Mouse (Mus musculus): ENCODE results near the gene Hagh. TPM values are rescaled to one million over a fixed set of nuclear protein-coding genes. Genes with fewer than 3 reads are reported as not detected.

Gene Hagh
- 125 and 142 TPM in 2 replicates for polyA plus RNA-seq (2012; rRNA removed)

- DNase-seq (ENCODE audit: extremely low spot score in 1 of 2, low spot score in 1 of 2) = peak in 1 of 2 experiments; percentile 23
Observed at GRCm38 (mm10) chr17:24839842-24840241, at the start of gene Hagh. Gene Hagh (plus strand): TSS chr17:24840143.

- DNase-seq (ENCODE audit: extremely low spot score in 1 of 2, low spot score in 1 of 2) = no peak
Observed at GRCm38 (mm10) chr17:24792190-24792589, 47.8 kb upstream of the Hagh start.

GRCm38 (mm10) chr17:24794791-24795190, 45.2 kb upstream of the Hagh start:
- DNase-seq (ENCODE audit: extremely low spot score in 1 of 2, low spot score in 1 of 2) = no peak

- DNase-seq (ENCODE audit: extremely low spot score in 1 of 2, low spot score in 1 of 2) = no peak
Observed at GRCm38 (mm10) chr17:24796969-24797368, 43.0 kb upstream of the Hagh start.

GRCm38 (mm10) chr17:24798229-24798628, 41.7 kb upstream of the Hagh start:
- DNase-seq (ENCODE audit: extremely low spot score in 1 of 2, low spot score in 1 of 2) = no peak

GRCm38 (mm10) chr17:24799476-24799875, 40.5 kb upstream of the Hagh start:
- DNase-seq (ENCODE audit: extremely low spot score in 1 of 2, low spot score in 1 of 2) = no peak

- DNase-seq (ENCODE audit: extremely low spot score in 1 of 2, low spot score in 1 of 2) = no peak
Observed at GRCm38 (mm10) chr17:24800524-24800923, 39.4 kb upstream of the Hagh start.

- DNase-seq (ENCODE audit: extremely low spot score in 1 of 2, low spot score in 1 of 2) = peak in 1 of 2 experiments; percentile 8
Observed at GRCm38 (mm10) chr17:24803952-24804951, 35.7 kb upstream of the Hagh start, which contains the start of gene Meiob. Gene Meiob (plus strand): TSS chr17:24804289.

- DNase-seq (ENCODE audit: extremely low spot score in 1 of 2, low spot score in 1 of 2) = no peak
Observed at GRCm38 (mm10) chr17:24811211-24811610, 28.7 kb upstream of the Hagh start.

GRCm38 (mm10) chr17:24812215-24812614, 27.7 kb upstream of the Hagh start:
- DNase-seq (ENCODE audit: extremely low spot score in 1 of 2, low spot score in 1 of 2) = no peak

- no peak for DNase-seq (ENCODE audit: extremely low spot score in 1 of 2, low spot score in 1 of 2)
Observed at GRCm38 (mm10) chr17:24815256-24815655, 24.7 kb upstream of the Hagh start.

GRCm38 (mm10) chr17:24817503-24817902, 22.4 kb upstream of the Hagh start:
- DNase-seq (ENCODE audit: extremely low spot score in 1 of 2, low spot score in 1 of 2) = peak in 1 of 2 experiments; percentile 20

- DNase-seq (ENCODE audit: extremely low spot score in 1 of 2, low spot score in 1 of 2) = no peak
Observed at GRCm38 (mm10) chr17:24818172-24818571, 21.8 kb upstream of the Hagh start.

- no peak for DNase-seq (ENCODE audit: extremely low spot score in 1 of 2, low spot score in 1 of 2)
Observed at GRCm38 (mm10) chr17:24819469-24819868, 20.5 kb upstream of the Hagh start.

GRCm38 (mm10) chr17:24821351-24822280, 18.3 kb upstream of the Hagh start:
- DNase-seq (ENCODE audit: extremely low spot score in 1 of 2, low spot score in 1 of 2) = no peak

GRCm38 (mm10) chr17:24840341-24840740, 398 bp downstream of the Hagh start:
- DNase-seq (ENCODE audit: extremely low spot score in 1 of 2, low spot score in 1 of 2) = peak in 1 of 2 experiments; percentile 10

- no peak for DNase-seq (ENCODE audit: extremely low spot score in 1 of 2, low spot score in 1 of 2)
Observed at GRCm38 (mm10) chr17:24841133-24841532, 1.2 kb downstream of the Hagh start.

- DNase-seq (ENCODE audit: extremely low spot score in 1 of 2, low spot score in 1 of 2) = no peak
Observed at GRCm38 (mm10) chr17:24842631-24843030, 2.7 kb downstream of the Hagh start.

GRCm38 (mm10) chr17:24844525-24844924, 4.6 kb downstream of the Hagh start:
- no peak for DNase-seq (ENCODE audit: extremely low spot score in 1 of 2, low spot score in 1 of 2)

GRCm38 (mm10) chr17:24847386-24847785, 7.4 kb downstream of the Hagh start:
- DNase-seq (ENCODE audit: extremely low spot score in 1 of 2, low spot score in 1 of 2) = no peak

- no peak for DNase-seq (ENCODE audit: extremely low spot score in 1 of 2, low spot score in 1 of 2)
Observed at GRCm38 (mm10) chr17:24848600-24849031, 8.7 kb downstream of the Hagh start.

Data from frontal cortex, adult 2 months (tissue).